Mouse (Mus musculus): Measurements from ENCODE around the gene Cobll1. TPM values are rescaled to one million over a fixed set of nuclear protein-coding genes. Genes with fewer than 3 reads are reported as not detected.

Cobll1 gene
- total RNA-seq, 2 experiments from 2014 or later: 0.48 to 2.3 TPM

DNA sequence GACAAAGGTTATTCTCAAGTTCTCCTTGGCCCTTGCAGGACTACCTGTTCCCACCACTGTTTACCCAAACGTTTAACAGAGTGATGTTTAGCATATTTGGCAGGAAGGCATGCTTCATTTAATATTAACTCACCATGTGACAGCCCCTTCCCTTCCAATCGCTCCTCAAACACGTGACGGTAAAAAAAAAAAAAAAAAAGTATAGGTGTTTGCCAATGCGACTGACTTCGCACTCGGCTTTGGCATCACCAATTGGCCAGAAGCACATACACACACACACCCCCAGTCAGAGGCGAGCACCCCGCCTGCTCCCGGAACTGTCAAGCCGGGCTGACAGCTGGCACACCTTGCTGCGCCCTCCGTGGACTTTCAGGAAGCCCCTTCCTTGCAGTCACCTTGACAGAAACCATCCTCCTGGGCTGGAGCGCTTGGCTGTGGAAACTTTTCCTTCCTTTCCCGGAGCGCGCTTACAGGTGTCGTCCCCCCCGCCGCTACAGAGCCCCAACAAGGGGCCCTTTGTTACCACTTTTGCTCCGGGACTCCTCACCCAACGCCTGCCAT, 1.5 kb downstream of the Cobll1 start:
- ATAC-seq (ENCODE audit: poor library complexity, severe bottlenecking): peak; percentile 34; the same call in 1 of the 2 replicates

DNA sequence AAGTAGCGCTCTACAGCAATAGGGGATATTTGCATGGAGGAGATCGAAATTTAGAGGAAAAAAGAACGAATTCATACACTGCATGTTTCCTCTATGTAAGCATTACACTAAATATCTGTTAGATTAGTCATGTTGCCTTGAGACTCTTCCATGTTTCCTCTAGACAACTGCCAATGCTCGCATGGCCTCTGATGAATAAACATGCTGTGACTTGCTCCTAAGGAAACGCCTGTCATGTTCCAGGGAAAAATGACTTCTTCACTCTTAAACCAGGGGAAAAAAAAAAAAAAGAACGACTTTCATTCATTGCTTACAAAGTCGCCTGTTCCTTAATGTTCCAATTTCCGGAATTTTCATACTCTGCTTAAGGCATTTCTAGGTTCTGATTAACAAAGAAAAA, 2.1 kb downstream of the Cobll1 start:
- no peak for ATAC-seq (ENCODE audit: poor library complexity, severe bottlenecking)

DNA sequence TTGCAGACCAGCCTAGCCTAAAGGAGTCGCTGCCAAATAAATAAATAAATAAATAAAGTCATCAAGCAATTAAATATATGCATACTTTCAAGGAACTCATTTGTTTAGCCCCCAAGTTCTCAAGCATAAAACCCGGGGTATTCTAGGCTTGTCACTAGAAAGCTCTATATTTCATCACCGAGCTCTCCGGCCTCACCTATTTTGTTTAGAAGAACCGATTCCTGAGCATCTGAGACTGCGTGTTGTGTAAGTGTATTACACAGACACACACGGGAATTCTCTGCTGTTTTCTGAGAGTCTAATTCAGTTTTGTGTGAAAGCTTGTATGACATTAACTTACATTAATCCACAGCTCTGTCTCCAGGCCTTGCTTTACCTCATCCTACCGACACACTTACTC, 2.6 kb downstream of the Cobll1 start:
- ATAC-seq (ENCODE audit: poor library complexity, severe bottlenecking): no peak

DNA sequence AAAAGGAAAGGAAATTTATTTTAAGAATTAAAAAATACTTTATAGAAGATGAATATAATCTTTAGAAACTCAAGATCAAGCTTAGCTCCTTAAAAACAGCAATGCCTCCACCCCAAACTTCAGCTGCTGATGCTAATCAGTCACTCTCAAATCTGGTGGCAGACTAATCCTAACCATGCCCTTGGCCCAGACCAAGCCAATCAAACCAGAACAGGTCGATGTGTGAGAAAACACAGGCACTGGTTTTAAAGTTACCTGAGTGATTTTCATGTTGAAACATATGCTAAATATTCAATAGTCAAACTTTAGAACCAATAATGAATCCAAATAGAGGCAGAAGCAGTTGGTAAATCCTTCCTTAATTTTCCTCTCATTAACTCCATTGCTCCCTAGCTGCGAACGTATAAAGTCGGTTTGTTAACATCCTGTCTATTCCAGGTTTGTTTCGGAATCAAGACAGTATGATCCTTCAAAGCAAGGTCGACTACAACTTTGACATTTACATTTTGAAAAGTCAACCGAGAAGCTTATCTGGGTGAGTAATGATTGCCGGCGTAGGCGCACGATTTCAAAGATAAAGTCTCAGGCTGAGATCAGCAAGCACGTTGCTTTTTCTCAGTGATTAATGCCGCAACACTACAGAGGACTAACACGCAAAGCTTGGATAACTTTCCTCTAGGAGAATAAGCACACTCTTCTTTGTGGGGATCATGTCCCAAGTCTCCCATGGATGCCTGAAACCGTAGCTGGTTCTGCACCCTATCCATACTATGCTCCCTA, 6.3 kb downstream of the Cobll1 start:
- ATAC-seq (ENCODE audit: poor library complexity, severe bottlenecking): no peak

DNA sequence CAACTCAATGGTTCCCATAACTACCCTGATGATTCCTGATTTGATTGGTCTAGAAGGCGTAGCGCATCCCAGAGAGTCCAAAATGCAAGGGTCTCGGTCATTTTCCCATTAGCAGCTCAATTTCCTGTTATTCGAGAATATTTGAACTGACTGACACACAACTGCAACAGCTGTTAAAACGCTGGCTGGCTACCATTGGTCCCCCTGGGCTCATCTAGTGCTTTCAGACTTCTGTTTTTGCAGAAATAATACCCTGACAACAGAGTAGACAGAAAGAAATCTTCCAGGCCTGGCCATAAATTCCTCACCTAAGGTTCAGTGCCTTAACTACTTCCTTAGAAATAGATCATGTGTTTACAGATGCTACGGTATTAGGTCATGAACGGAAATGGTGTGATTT, 10.8 kb downstream of the Cobll1 start:
- no peak for ATAC-seq (ENCODE audit: poor library complexity, severe bottlenecking)

DNA sequence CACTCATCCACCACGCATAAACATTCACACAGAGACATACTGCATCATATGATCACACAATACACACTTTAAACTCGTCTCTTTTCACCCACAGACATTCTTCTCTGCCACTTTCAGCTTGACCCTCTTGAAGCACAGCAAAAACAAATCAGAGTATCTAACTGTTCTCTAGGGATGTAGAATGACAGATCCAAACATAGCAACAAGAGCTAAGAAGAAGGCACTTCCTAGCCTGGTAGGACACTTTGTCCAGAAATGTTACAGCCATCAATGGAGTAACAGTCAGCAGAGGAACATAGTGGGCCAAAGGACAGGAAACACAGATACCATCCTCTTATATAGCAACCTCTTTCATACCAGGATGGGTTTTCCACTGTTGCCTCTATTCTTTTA, 11.3 kb downstream of the Cobll1 start:
- ATAC-seq (ENCODE audit: poor library complexity, severe bottlenecking): no peak

DNA sequence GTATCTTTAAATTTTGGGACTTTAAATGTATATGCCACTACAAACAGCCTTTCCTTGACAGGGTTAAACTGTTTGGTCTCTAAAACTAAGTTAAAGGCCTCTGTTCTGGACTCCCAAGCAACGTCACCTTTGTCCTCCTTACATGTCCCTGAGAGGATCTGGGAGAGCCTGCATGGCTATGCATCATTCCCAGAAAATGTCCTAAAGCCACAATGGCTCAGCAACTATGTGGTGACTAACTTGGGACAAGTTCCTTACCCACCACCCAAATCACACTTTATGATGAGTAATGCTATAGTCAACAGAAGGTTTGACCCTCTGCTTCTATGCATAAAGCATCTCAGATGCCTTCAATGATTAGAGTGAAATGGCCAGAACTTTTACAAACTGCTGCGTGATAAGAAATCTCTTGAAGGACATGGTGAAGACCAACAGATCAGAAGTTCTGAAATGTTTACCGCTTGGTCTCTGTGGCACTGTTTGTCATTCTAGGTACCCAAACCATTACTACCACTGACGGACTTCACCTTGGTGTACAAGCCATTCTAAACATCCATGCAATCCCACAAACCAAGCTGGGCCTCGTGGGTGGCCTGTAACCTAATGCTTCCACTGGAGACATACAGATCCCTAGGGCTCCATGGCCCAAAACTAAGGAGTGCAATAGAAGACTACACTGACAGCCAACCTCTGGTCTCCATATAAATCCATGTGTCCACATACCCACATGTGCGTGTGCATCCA, 11.9 kb downstream of the Cobll1 start:
- ATAC-seq (ENCODE audit: poor library complexity, severe bottlenecking): no peak

DNA sequence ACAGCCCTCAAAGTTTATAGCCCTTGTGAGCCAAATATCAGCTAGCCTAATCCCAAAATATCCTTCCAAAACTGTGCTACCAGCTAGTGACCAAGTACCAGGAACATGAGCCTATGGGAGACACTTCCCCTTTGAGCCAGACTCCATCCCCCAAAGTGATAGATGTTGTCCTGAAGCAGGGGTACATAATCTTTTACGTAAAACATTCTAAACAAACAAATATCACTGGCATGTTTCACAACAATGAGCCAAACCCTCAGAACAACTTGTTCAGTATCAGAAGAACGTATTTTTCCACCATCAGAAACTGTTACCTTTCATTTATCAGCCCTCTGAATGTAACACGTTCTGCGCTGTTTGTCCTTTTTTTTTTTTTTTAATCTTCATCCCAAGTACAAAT, 12.7 kb downstream of the Cobll1 start:
- ATAC-seq (ENCODE audit: poor library complexity, severe bottlenecking): no peak

DNA sequence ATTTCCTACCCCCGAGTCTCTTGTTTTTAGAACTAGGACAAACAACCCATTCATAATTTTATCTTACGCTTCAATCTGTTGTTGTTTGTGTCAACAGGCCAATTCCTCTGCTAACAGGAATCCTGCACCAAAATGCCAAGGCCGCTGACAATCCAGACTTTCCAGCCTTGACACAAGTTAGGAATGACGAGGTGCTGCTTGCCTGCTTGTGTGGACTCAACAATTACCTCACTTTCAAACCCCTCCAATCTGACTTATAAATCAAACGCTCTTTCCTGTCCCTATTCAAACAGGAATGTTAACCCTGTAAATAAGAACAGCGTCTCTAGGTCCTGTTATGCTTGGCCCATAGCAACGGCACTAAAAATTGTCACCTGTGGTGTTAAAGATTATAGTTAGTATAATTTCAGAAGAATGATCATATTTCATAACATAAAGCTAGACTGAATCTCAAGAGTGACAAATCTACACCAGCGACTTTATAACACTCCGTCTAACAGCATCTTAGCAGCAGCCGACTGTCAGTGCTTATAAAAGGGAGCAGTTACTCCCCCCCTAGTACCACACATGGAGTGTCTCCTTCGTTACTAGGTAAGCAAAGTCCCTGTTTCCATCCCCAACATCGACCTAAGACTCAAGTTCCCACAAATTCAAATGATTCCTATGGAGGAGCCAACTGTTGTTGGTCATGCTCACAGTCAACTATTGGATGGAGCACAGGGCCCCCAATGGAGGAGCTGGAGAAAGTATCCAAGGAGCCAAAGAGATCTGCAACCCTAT, 15.1 kb downstream of the Cobll1 start:
- no peak for ATAC-seq (ENCODE audit: poor library complexity, severe bottlenecking)

DNA sequence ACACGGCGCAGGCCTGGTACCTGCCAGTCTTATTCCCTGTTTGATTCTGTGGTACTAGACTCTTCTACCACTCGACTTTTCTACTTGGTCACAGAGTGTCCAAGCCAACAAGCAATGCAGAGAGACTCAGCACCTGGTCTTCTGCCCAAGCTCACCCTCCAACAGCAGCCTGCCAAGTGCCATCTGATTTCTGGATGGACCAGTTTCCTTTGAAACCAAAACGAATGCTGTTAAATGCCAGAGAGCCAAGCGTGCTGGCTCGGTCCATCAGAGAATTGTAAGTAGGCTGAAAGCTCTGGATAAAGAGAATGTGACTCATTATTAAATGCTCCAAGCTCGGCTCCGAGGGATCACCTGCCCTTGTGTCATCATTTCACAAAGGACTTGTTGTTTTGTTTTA, 16.2 kb downstream of the Cobll1 start:
- no peak for ATAC-seq (ENCODE audit: poor library complexity, severe bottlenecking)

DNA sequence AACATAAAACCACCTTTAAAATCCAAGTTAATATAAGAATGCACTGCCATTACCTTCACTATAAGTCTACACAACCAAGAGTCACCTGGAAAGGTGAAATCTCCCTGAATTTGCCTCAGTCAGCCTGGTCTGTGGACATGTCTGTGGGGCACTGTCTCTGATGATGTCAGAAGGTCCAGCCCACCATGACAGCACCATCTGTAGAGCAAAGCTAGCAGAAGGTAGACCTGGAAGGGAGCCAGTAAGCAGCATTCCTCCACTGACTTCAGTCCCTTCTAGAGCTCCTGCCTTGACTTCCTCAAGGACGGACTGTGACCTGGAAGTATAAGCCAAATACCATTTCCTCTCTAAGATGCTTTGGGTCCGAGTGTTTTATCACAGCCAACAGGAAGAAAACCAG, 17.6 kb downstream of the Cobll1 start:
- no peak for ATAC-seq (ENCODE audit: poor library complexity, severe bottlenecking)

DNA sequence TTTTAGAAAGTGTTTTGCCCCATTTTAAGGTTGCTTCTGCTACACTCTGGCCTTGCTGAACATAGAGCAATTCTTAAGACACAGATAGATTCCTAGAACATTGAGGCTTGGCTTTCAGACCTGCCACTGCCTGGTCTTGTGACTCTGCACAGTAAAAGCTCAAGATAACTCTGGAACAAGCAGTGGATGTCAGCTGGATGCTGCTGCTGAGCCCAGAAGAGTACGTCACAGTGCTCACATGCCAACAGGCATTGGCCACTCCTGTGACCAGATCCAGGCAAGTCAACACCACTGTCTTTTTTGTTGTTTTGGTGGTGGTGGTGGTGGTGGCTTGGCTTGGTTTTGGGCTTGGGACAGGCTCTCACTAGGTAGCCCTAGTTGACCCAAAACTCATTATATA, 18.6 kb downstream of the Cobll1 start:
- no peak for ATAC-seq (ENCODE audit: poor library complexity, severe bottlenecking)

DNA sequence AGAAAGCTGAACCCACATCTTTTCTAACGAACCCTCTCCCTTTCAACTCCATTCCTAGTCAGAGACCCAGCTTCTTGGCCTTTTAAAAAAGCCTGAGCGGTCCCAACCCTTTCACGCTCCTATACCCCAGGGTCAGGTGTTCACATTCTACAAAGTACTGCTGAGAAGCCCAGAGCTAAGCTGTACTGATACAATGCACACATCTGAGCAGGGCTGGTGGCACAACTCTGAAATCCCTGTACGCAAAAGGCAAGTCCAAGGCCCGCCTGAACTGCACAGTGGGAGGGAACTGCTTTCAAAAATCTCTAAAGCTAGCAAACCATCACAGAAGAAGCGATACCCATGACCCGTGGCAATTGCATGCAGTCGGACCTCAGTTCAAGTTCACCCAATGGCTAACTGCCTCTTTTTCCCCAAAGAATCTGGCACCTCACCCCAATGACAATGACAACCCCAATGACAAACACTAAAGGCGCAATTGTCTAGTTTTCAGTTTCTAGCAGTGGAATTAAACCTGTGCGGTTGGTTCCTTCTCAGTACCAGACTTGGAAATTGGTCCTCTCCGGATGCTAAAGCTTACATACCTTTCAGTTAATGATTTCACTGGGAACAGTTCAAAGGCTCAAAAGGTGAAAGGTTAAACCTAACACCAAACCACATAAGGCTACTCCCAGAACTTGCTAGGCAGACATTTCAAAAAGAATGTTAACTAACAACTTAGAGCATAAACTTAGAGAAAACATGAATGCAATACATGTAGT, 19.6 kb downstream of the Cobll1 start:
- ATAC-seq (ENCODE audit: poor library complexity, severe bottlenecking): no peak

DNA sequence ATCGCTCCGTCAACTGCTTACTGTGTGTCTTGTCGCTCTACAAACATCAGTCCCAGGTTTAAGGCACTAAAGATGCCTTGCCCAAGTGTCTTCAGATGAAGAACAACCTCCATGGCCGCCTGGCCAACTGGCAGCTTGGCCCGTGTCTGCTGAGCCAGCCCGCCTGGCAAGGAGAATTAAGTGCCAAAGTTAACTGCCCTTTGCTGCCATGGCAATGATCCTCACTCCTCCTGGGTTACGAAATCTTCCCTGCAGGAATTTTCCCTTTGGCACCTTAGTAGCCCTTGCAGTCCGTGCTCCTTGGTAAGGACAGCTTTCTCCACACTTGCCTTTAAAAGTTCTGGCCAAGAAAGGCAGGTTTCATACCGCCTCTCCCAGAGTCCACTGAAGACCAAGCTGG, 20.9 kb downstream of the Cobll1 start:
- no peak for ATAC-seq (ENCODE audit: poor library complexity, severe bottlenecking)

DNA sequence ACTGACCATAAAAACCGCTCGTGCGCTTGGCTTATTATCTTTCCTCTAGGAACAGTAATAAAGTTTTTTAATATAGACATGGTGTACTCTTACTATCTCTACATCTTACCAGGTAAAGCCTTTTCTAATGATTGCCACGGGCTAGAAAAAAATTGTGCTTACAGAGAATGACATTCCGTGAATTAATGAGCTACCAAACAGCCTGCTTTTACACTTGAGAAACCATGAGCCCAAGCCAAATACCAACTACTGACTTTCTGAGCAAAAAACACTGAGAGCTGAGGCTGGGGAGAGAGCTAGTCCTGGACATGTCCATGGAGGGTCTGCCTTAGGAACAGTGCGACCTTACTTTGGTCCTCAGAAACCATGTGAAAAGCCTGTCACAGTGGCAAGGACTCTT, 21.5 kb downstream of the Cobll1 start:
- ATAC-seq (ENCODE audit: poor library complexity, severe bottlenecking): no peak

DNA sequence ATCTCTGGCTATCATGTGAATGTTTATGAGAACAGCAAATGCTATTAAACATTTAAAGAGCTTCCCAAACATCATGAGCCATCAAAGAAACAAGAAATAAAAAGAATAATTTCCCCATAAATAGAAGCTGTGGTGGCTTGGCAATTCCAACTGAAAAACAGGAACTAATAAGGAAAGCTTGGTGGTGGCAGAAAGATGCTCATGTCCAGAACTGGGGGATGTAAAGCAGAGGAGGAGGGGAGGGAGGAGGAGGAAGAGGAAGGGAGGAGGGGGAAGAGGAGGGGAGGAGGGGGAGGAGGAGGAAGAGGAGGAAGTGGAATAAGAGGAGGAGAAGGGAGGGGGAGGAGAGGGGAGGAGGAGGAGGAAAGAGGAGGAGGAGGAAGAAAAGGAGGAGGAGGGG, 23.0 kb downstream of the Cobll1 start:
- no peak for ATAC-seq (ENCODE audit: poor library complexity, severe bottlenecking)

DNA sequence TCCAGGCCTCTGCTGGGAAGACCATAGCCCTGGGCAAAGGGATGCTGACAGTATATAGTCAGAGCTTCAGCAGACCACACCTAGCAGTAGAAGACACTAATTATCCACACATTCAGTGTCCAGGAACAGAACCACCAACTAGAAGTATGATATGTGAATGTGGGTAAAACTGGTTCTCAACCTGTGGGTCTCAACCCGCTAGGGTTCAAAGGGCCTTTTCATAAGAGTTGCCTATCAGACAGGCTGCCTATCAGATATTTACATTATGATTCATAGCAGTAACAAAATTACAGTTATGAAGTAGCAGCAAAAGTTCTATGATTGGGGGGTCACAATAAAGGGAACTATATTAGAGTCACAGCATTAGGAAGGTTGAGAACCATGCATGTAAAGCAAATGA, 24.6 kb downstream of the Cobll1 start:
- no peak for ATAC-seq (ENCODE audit: poor library complexity, severe bottlenecking)

DNA sequence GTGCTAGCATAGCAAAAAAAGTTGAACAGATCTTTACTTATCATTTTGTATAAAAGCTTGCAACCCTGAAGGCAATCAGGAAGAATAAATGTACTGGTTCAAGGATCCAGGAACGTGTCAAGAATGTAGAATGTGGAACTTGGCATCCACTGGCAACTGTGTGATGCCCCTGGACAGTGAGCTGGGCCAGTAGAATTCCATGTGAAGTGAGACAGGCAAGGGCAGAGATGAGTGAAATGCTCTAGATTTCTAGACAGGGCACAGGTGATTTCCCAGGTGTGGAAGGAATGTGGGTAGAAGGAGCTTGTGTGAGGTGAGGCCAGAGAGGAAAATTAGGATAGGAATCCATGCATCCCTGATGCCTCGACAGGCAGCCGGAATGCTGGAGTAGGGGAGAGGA, 25.5 kb downstream of the Cobll1 start:
- ATAC-seq (ENCODE audit: poor library complexity, severe bottlenecking): no peak

DNA sequence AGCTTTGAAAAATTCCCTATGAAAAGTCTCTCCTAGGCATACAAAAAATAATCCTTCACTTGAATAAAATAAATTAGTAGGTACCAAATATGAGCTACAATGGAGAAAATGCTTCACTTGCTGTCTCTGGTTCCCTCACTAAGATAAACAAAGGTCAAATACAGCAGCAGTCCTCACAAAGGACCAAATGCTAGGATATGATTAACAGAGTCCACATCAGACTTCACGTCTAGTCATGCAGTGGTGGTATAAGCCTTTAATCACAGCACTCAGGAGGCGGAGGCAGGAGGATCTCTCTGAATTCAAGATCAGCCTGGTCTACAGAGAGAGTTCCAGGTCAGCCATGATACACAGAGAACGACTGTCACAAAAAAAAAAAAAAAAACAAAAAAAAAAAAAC, 27.6 kb downstream of the Cobll1 start:
- ATAC-seq (ENCODE audit: poor library complexity, severe bottlenecking): no peak

DNA sequence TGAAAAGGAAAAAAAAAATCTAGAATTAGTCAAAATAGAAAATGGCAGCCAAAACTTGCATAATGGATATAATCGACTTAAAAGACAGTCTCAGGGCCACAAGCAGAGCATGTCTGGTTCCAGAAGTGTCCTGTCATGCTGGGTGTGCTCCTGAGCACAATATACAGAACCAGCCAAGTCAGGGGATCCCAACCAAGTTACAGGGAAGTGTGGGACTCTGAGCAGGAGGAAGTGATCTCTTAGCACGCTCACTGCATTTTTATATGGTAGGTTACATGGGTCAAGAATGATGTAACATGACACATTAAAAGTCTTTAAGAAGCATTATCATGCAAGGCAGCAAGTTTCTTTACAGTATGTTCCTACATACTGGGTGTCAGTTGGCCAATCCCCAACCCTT, 31.5 kb downstream of the Cobll1 start:
- peak; percentile 83 for ATAC-seq (ENCODE audit: poor library complexity, severe bottlenecking)

DNA sequence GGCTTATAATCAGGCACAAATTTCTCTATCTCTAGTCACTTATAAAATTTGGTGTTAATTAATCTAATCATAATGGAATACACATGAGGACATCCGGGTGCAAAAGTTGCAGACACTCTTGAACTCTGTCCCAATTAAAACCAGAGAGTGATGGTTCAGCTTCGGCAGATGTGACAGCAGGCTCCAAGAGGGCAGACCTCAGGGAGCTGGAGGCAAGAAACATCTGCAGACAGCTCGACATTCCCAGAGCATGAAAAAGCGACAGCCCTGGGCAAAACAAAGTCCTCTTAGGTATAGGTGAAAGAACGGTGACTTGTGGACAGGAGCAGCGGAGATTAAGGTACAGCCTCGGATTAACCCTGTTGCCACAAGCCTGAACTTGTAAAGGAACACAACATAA, 35.5 kb downstream of the Cobll1 start:
- ATAC-seq (ENCODE audit: poor library complexity, severe bottlenecking): no peak

All from megakaryocyte, adult 5-6 weeks (primary cell).